Mouse (Mus musculus) testis, postnatal 14 days (tissue): Measurements from ENCODE around the gene Pop7.
A peak's percentile ranks its signal among the peaks of the same experiment; 100 is the strongest.

Experiments used
- DNase-seq: peaks from one replicate; pipeline ENCODE4 v3.0.0; 2021; ENCODE audit warnings: low spot score

Gene Pop7

DNA sequence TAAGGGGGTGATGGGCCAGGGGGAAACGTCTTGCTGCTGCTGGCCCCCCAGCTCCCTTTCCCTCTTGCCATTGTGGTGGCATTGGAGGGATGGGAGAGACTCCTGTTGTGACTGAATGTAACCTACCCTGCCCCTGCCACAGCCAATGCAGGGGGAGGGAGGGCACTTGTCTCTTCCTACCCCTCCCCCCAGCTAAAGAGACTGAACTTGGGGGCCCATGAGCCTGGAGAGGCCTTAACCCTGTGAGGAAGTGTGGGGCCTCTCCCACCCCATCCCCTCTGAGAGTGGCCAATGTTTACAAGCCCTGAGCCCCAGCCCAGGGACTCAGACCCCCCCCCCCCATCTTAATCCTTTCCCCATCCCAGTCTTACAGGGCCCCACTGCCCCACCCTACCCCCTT, 25.1 kb upstream of the Pop7 start:
- DNase-seq = no peak

DNA sequence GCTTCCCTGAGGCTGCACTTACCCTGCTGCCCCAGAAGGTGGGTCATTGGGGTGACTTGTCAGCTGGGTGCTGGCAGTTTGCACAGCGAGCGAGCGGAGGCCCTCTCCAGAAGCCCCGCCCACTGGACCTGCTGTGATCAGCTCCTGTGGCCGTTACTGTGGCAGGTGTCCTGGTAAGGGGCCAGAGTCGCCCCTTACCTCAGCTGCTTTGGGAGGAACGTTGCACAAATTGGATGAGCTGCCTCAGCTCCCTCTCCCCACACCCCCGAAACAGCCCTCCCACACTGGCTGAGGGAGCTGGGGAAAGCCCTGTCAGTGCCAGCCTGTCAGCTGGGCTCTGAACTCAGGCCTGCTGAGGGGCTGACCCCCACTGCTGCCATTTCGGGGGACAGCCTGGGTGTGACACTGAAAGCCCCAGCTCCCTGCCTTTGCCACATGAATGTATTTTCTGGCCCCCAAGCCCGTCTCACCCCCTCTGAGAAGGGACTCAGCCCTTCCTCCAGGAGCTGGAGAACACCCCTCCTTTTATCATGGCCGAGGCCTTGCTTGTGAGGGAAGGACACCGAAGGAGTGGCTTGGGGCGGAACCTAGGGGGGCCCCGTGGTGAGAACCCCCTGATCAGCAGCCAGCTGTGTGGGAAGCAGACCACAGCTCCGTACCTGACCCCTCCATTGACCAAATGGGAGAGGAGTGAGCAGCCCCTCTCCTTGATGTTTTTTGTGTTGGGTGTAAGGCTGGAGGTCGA, 24.0 kb upstream of the Pop7 start:
- no peak for DNase-seq

- no peak for DNase-seq
These were observed 23.2 kb upstream of the Pop7 start for GRCm38 (mm10) chr5:137525511-137525910.

DNA sequence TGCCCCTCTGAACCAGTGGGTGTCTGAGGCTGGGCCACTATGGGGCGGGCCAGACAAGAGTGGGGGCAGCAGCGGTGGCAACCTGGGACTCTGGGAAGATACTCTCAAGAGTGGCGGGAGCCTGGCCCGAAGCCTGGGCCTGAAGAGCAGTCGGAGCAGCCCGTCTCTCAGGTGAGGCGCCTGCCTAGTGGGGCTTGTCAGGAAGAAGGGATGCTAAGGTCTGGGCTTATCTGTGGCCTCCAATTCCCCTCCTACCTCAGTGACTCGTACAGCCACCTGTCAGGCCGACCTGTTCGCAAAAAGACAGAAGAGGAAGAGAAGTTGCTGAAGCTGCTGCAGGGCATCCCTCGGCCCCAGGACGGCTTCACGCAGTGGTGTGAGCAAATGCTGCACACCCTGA, 22.4 kb upstream of the Pop7 start:
- no peak for DNase-seq

DNA sequence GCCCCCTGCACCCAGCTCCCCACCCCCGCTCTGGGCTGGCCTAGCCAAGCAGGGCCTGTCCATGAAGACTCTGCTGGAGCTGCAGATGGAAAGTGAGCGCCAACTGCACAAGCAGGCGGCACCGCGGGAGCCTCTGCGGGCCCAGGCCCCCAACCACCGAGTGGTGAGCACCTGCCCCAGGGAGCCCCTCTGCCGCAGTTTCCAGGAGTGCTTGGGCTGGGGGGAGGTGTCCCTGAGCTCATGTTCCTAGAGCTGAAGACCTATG, 21.9 kb upstream of the Pop7 start:
- DNase-seq = no peak

GRCm38 (mm10) chr5:137523396-137524250, 21.3 kb upstream of the Pop7 start:
- DNase-seq = no peak

DNA sequence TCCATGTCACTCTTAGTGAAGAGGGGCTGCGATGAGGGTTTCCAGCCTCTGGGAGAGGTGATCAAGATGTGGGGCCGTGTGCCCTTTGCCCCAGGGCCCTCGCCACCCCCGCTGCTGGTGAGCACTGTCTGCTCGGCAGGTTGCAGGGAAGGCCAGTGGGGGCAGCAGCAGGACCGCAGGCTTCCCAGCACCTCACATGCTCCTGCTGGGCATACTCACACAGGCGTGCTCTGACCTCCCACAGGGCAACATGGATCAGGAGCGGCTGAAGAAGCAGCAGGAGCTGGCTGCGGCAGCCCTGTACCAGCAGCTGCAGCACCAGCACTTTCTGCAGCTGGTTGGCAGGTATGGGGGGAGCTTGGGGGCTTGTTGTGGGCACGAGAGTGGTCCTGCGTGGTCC, 20.4 kb upstream of the Pop7 start:
- DNase-seq = no peak

DNA sequence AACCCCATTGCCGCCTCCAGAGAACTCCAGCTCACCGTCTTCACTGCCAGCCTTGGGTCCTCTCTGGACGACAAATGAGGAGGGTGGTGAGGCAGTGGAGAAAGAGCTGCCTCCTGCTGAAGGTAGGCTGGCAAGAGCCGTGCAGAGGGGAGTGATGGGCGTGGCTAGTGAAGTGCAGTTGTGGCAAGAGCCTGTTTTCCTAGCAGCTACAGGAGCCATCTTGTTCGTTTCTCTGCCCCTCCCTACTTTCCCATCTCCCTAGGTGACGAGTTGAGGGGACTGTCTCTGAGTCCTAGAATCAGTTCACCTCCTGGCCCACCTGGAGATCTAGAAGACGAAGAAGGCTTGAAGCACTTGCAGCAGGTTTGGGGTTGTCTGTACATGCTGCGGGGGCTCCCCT, 19.5 kb upstream of the Pop7 start:
- DNase-seq = no peak

GRCm38 (mm10) chr5:137519691-137520550, 17.6 kb upstream of the Pop7 start:
- DNase-seq = no peak

DNA sequence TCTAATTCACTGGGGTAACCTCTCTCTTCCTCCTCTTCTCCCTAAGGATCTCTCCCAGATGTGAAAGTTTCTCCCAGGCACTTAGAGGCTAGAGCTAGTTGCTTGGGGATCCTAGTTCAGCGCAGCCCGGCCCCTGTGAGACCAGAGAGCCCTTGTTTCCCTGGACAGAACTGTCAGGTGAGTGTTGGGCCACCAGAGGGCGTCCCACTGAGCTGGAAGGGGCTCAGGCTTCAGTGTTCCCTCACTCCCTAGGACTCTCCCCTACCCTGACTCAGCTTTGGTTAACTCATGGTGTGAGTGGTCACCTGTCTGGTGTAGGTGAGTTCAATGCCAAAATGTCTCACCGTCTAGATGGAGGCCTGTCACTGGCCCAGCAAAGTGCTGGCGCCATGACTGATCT, 16.1 kb upstream of the Pop7 start, which contains the start of gene Gigyf1:
Gene Gigyf1, plus strand, starts transcription at position 113 of the 400 bp plus-strand sequence.
- DNase-seq = no peak

GRCm38 (mm10) chr5:137514811-137515210, 12.5 kb upstream of the Pop7 start:
- DNase-seq = no peak

DNA sequence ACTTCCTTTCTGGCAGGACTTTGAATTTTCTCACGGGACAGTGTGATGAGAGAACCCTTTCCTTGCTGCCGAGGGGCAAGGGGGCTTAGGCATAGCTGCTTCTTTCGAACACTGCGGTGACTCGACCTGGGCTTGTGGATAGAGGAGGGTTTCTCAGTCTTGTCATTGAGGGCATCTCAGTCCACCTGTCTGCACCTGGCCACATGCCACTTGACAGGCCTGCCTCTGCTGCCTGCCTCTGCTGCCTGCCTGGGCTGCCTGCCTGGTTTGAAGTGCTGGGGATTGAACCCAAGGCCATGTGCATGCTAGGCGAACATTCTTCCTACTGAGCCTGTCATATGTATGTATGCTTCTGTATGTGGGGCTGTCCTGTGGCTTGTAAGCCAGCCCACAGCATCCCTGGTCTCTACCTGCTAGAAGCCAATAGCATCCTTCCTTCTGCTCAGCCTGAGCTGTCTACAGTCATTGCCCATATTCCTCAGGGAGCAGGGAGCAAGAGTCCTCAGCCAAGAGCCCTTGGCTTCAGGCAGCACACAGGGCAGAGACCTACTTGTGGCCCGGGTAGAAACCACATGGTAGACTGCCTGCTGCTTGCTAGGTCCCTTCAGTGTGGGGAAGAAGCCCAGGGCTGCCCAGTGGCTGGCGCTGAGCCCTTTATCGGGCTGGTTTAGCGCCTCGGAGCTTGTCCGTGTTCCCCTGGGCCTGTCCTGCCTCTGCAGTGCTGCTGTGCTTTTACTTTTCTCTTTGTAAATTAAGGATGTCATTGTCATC, 11.8 kb upstream of the Pop7 start:
- DNase-seq = no peak

GRCm38 (mm10) chr5:137512847-137513794, 10.8 kb upstream of the Pop7 start:
- no peak for DNase-seq

DNA sequence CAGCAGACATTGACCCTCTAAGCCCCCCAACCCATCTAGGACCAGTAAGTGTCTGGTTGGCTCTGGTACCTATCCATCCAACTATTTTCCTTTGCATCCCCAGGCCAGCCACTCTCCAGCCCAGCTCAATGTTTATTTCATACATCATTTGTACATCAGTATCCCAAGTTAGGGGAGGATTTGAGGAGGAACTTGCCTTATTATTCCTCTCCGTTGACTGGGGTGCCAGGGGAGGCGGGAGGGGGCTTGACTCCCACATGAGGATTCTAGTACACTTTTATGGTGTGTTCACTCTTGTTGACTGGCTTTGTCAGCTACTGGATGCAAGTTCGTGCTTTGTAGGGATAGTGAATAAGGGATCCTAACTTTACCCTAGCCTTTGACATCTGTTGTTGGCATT, 9.4 kb upstream of the Pop7 start:
- DNase-seq = no peak

DNA sequence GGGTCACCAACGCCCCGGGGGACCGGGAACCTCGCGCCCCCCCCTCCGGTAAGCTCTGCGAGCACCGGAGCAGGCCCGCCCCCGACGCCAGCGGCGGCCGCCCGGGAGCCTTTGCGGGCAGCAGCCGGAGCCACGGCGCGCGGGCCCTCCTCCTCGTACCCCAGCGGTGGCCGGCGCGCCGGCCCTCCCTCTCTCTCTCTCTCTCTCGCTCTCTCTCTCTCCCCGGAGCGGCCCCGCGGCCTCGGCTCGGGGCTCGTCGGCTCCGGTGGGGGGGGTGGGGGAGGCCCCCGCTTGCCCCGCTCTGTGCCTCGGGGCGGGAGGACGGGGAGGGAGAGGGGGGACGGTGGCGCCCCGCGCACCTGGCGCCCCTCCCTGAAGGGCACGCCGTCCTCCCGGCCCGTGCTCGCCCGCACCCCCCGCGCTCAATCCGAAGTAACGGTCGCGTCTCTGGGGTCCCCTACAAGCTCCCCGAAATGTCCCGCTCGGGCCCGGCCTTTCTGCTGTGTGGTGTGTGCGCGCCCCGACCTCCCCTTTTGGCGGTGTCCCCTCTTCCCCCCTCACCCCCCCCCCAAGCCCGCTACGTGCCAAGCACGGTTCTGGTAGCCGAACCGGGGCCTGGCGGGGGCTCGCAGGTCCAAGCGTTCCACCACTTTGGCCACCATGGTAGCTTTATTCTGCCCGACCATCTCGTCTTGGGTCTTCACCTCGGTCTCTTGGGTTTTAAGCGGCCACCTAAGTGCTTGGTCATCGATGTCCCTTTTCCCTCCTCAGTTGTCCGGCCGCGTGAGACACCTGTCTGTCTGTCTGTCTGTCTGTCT, 8.5 kb upstream of the Pop7 start:
- no peak for DNase-seq

DNA sequence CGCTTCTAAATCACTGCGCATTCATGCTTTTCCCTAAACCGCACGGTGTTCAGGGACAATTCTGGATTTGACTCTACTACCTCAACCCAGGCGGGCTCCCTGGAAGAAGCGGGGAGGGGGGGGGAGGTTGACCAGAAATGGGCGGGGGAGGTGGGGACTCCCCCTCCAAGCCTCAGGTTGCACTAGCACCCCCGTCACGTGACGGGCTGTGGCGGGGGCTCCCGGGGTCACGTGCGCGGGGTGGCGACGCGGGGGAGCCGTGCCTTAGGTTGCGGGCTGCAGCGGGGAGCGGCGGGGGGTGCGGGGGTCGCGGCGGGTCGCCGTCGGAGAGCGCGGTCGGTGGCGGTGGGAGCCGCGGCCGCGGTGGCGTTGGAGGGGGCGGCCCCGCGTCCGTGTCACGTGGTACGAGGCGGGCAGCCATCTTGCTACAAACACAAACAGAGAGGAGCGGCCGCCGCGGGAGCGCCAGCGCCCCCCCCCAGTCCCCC, 7.7 kb upstream of the Pop7 start:
- DNase-seq = peak; percentile 80

DNA sequence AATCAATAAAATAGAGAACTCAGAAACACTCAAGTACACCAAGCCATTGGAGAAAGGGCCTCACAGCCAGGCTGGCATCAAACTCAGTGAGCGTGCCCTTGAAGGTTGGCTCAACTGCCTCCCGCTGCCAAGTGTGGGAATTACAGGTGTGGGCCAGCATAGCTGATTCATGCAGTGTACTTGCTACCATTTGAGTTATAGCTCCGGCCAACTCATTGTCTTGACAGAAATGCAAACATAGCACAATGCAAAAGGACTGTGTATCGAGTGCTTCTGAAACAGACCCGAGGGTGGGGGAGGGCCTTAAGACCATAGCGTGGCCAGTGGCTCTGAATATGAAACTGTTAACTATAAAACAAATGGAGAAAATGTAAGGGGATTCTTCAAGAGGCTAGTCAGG, 1.7 kb upstream of the Pop7 start:
- DNase-seq = no peak

DNA sequence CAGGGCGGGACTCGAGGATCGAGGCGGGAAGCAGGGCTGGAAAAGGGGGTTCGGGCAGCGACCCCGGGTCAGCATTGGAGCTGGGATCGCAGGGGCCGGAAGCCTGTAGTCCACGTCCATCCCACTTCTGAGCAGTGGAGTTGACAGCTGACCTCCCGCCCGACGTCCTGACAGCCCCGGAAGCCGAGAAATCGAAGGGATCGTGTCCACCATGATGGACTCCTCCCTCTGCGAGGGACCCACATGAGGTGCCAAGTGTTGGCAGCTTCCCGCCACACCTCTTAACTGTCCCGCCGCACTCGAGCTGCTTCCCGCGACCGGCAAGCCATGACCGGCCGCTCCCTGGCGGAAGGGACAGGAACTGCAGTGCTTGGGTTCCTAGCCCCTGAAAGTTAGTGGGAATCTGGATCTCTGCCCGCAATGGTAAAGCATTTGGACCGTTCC, 371 bp upstream of the Pop7 start:
- no peak for DNase-seq

GRCm38 (mm10) chr5:137500186-137500585, 2.1 kb downstream of the Pop7 start:
- DNase-seq = no peak

DNA sequence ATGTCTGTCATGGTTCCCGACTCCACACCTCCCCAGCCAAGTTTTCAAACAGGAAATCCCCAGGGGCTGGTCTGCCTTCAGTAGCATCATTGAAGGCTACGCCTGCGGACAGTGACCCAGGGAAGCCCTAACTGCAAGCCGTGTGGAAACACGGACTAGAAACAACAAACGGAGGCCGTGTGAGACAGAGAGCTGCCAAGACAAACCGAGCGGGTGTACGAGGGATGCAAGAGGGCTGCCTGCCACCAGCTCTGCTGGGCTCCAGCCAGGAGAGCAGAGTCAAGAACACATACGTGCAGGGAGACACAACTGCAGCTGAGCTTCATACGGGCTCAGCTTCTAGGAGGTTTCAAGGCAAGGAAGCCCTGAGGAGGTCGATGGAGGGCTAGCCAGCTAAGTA, 8.5 kb downstream of the Pop7 start:
- no peak for DNase-seq
